Mouse (Mus musculus) kidney, embryonic 14.5 days (tissue): Measurements from ENCODE around the gene Med12l. TPM values are rescaled to one million over a fixed set of nuclear protein-coding genes. Genes with fewer than 3 reads are reported as not detected.

Source experiments
- ATAC-seq: fragments of 200-750 bp; cut with Nextera tagmentation; 2 replicates; pipeline ENCODE4 v1.8.0; 2017; ENCODE audit warnings: moderate number of reproducible peaks, mild to moderate bottlenecking, moderate TSS enrichment, moderate library complexity; ENCODE audit not compliant: low FRiP score, low TSS enrichment
- H3K27ac ChIP-seq: fragments of 300-500 bp; sonication (generic); 2 replicates; pipeline ENCODE4 v1.5.1; 2014; ENCODE audit warnings: low read depth, mild to moderate bottlenecking, low read length, moderate library complexity, mixed read lengths
- H3K27me3 ChIP-seq: fragments of 300-500 bp; sonication (generic); 2 replicates; pipeline ENCODE4 v1.6.1; 2014; ENCODE audit warnings: mild to moderate bottlenecking, low read length; ENCODE audit not compliant: control insufficient read depth, insufficient read depth
- H3K36me3 ChIP-seq: fragments of 300-500 bp; sonication (generic); 2 replicates; pipeline ENCODE4 v1.6.1; 2014; ENCODE audit warnings: low read length, mixed read lengths; ENCODE audit not compliant: control insufficient read depth, insufficient read depth
- H3K4me1 ChIP-seq: fragments of 300-500 bp; sonication (generic); 2 replicates; pipeline ENCODE4 v1.6.1; 2014; ENCODE audit warnings: low read length, mixed read lengths; ENCODE audit not compliant: control insufficient read depth, insufficient read depth
- H3K4me2 ChIP-seq: fragments of 300-500 bp; sonication (generic); replicated peaks from 2 replicates; pipeline ENCODE4 v1.6.1; 2014; ENCODE audit warnings: low read depth, mild to moderate bottlenecking, low read length
- H3K4me3 ChIP-seq: fragments of 300-500 bp; sonication (generic); 2 replicates; pipeline ENCODE4 v1.5.1; 2014; ENCODE audit warnings: mild to moderate bottlenecking, low read length
- H3K9ac ChIP-seq: fragments of 300-500 bp; sonication (generic); 2 replicates; pipeline ENCODE4 v1.6.1; 2014; ENCODE audit warnings: low read depth, mild to moderate bottlenecking, low read length, moderate library complexity
- H3K9me3 ChIP-seq: fragments of 300-500 bp; sonication (generic); 2 replicates; pipeline ENCODE4 v1.6.1; 2016; ENCODE audit warnings: low read length; ENCODE audit not compliant: control insufficient read depth
- WGBS: fragments of 180-500 bp; shearing (Covaris S2); extraction: QIAGEN DNeasy Blood & Tissue Kit; methylation state at CpG from one replicate; pipeline ENCODE4 v1.1.7; 2014; 5-methylcytosine and 5-hydroxymethylcytosine counted together
- polyA plus RNA-seq: library from polyadenylated mRNA; unstranded; fragments of >200 nt; fragmentation: Nextera tagmentation; extraction: Ambion mirVana; gene quantifications from 2 replicates; pipeline ENCODE4 v1.2.1, GENCODE M21; 2014

Med12l gene
- polyA plus RNA-seq, 1 experiment from 2014 or later = 4.1 TPM

DNA sequence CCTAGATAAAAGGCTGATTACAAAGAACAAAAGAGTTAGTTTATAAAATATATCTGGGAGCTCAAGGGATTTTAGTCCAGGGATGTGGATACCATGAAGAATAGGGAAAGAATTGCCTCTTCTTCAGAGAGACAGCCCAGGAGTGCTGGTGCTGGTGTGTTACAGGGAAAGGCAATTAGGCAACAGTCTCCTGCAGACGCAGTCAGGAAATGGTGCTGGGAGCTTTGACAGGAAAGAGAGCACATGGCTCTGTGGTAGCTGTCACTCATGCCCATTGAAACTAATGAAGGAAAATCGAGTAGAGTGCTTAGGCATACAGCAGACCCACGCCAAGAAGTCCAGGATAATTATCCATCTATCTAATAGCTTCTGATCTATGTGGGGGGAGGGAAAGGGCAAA lies 16.3 kb upstream of the Med12l start:
- Histone ChIP-seq H3K36me3 (no peaks in the 10 kb centered on the region), H3K9ac (no peak overlapping the region), H3K4me2 (no peak overlapping the region), H3K27ac (no peak overlapping the region), H3K4me1 (no peaks in the 10 kb centered on the region), H3K9me3 (no peaks in the 10 kb centered on the region), H3K4me3 (no peak overlapping the region), H3K27me3 (0 out of 2 replicates have a peak, but pooled peaks cover 4% of the 10 kb centered on the region)
- ATAC-seq = no peak
- WGBS = 61% methylated on average over 3 of the region's 3 CpGs

DNA sequence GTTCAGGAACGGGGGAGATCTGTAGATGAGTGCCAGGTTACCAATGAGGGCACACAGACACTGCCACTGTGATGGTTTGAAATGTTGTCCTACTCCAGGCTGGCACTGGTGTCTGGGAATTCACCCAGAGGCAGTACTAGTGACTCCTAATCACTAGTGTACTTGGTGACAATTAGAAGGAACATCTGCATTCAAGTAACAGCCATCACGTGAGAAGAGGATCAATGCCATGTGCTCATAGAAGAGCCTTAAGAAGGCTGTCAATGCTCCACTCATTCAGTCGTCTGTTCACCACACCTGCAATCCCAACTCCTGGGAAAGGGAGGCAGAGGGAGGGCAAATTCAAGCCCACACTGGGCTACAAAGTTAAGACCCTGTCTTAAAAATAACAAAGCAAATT lies 15.1 kb upstream of the Med12l start:
- H3K9ac ChIP-seq = no peak overlapping the region
- no peaks in the 10 kb centered on the region for H3K4me1 ChIP-seq
- no peak overlapping the region for H3K4me2 ChIP-seq
- no peak for ATAC-seq
- 69% methylated on average over 3 of the region's 3 CpGs for WGBS
- H3K27ac ChIP-seq = no peak overlapping the region
- H3K9me3 ChIP-seq = no peaks in the 10 kb centered on the region
- H3K36me3 ChIP-seq = no peaks in the 10 kb centered on the region
- 0 out of 2 replicates have a peak, but pooled peaks cover 4% of the 10 kb centered on the region for H3K27me3 ChIP-seq
- no peak overlapping the region for H3K4me3 ChIP-seq

DNA sequence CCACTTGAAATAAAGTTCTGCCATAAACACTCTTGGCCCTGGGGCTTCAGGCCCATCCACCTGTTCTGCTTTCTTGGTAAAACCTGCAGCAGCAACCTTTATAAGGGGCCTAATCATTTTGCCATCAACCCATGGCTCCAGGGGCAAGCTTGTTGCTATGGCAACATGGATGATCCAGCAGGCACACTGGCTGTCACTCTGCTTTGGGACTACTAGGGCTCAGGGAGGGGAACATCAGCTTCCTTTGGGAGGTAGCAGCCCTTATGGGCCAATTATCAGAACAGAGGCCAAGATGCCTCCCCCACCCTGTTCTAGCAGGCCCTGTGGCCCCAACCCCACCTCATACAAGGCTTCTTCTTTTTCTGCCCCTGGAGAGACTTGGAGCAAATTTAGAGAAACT lies 13.5 kb upstream of the Med12l start:
- no peak overlapping the region for H3K9ac ChIP-seq
- no peak for ATAC-seq
- no peak overlapping the region for H3K27ac ChIP-seq
- H3K4me1 ChIP-seq = no peaks in the 10 kb centered on the region
- H3K9me3 ChIP-seq = no peaks in the 10 kb centered on the region
- no peaks in the 10 kb centered on the region for H3K36me3 ChIP-seq
- no peak overlapping the region for H3K4me2 ChIP-seq
- H3K4me3 ChIP-seq = no peak overlapping the region
- H3K27me3 ChIP-seq = no peaks in the 10 kb centered on the region

DNA sequence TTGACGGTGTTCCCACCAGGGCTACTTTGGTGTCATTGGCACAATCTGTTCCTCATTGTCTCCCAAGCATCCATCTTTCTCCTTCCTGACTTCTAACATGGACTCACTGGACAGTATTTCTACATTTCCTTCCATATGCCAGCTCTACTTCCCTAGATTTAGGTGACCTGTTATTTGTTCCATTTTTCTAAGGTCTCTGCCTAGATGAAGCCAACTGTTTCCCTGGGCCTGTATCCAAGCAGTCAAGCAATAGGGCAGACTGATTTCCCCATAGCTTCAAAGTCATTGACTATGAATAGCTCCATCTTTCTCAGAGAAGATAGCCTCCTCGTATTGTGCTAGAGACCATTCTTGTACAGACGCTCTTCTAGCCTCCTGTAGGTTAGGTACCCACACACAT lies 12.0 kb upstream of the Med12l start:
- ATAC-seq = no peak
- WGBS = 90% methylated on average over 3 of the region's 3 CpGs
- Histone ChIP-seq H3K4me1 (no peaks in the 10 kb centered on the region), H3K4me2 (no peak overlapping the region), H3K36me3 (no peaks in the 10 kb centered on the region), H3K4me3 (no peak overlapping the region), H3K9ac (no peak overlapping the region), H3K27ac (no peak overlapping the region), H3K27me3 (no peaks in the 10 kb centered on the region), H3K9me3 (no peaks in the 10 kb centered on the region)

GRCm38 (mm10) chr3:59003756-59004155 lies 1.9 kb upstream of the Med12l start:
- ATAC-seq = no peak
- H3K9me3 ChIP-seq = no peaks in the 10 kb centered on the region
- no peaks in the 10 kb centered on the region for H3K36me3 ChIP-seq
- H3K4me2 ChIP-seq = no peak overlapping the region
- H3K4me1 ChIP-seq = no peaks in the 10 kb centered on the region
- H3K27ac ChIP-seq = no peak overlapping the region
- peaks cover 6% of the 10 kb centered on the region; the same call in 1 of the 2 replicates for H3K27me3 ChIP-seq
- H3K4me3 ChIP-seq = no peak overlapping the region
- 86% methylated on average over 5 of the region's 5 CpGs for whole genome bisulfite sequencing
- no peak overlapping the region for H3K9ac ChIP-seq

DNA sequence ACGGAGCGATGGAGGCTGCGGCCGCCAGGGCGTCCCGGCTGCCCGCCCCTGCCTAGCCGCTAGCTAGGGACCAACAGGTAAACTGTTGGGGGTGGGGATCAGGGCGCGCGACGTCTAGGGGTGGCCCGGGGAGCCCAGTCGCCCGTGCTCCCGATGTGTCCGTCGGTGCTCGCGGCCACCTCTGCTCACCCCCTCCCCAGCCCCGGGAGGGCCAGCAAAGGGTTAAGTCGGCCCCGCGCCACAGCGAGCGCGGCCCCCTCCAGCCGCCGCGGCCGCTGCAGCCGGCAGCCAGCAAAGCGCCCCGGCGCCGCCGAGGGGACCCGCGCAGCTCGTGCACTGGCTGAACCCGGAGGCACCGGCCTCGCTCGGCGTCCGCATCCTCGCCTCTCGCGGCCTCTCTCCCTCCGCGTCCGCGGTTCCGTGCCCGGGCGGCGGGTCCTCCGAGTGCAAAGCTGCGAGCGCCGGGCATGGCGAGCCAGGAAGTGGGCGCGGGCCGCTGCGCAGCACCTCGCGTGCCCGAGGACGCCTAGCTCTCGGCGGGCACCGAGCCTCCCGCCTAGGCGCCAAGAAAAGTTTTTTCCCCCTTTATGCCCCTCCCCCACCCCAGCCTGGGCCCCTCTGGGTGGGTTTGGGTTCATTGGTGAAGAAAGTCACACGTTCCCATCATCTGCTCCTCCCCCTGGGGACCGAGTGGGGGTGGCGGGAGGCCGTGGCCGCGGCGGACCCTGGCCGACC lies 538 bp downstream of the Med12l start:
- Histone ChIP-seq H3K9me3 (no peaks in the 10 kb centered on the region), H3K4me3 (peak overlapping the region; percentile 72), H3K27ac (peak overlapping the region; percentile 85), H3K9ac (peak overlapping the region; percentile 70), H3K27me3 (peaks cover 6% of the 10 kb centered on the region; the same call in 1 of the 2 replicates), H3K36me3 (no peaks in the 10 kb centered on the region), H3K4me1 (no peaks in the 10 kb centered on the region), H3K4me2 (peak overlapping the region; percentile 88)
- WGBS = under 1% methylated on average over 45 of the region's 83 CpGs
- ATAC-seq = peak; percentile 75

DNA sequence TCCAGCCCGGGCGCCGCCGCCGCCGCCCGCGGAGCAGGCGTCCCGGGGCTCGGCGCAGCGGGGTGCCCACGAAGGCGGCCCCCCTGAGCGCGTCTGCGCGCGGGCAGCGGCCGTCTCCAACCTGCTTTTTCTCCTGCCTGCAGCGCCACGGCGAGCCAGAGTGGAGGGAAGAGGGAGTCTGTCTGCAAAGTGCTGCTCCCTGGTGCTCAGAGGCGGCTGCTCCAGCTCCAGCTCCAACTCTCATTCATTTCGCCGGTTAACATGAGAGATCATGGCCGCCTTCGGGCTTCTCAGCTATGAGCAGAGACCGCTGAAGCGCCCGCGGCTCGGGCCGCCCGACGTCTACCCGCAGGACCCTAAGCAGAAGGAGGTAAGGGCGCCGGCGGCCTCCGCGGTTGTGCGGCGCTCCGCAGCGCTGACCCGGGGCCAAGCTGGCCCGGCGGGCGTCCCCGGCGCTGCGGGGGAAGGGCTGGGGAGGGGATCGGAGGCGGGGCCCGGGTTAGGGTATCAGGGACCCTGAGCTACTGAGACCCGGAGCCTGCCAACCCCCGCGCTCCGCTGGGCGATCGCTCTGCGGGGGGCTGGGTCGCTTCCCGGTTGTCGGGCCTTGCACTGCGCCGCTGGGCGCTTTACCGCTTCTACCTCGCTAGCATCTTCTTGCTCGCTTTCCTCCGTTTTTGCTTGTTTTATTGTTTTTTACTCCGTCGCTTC lies 1.3 kb downstream of the Med12l start:
- no peaks in the 10 kb centered on the region for H3K4me1 ChIP-seq
- H3K9me3 ChIP-seq = no peaks in the 10 kb centered on the region
- WGBS = under 1% methylated on average over 69 of the region's 77 CpGs
- no peaks in the 10 kb centered on the region for H3K36me3 ChIP-seq
- H3K9ac ChIP-seq = peak overlapping the region; percentile 70
- peak; percentile 84 for ATAC-seq
- H3K4me2 ChIP-seq = peak overlapping the region; percentile 88
- H3K4me3 ChIP-seq = peak overlapping the region; percentile 72
- peaks cover 6% of the 10 kb centered on the region; the same call in 1 of the 2 replicates for H3K27me3 ChIP-seq
- peak overlapping the region; percentile 85 for H3K27ac ChIP-seq

DNA sequence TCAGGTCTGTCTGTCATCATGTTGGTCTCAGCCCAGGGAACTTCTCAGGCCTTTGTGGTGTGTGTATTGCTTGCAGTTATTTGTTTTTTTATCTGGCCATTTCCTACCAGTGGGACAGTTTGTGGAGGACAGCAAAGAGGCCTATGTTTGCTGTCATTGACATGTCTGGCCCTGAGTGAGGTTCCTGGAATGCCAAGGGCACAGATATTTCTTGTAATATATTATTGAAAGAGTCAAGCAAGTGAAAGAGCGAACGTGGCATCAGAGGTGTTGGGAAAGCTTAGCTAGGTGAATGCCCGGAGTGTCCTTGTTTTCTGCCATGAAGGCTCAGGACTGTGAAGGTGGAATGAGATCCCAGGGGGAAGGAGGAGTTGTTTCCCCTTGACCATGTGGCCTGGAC lies 4.7 kb downstream of the Med12l start:
- Histone ChIP-seq H3K9me3 (no peaks in the 10 kb centered on the region), H3K4me1 (no peaks in the 10 kb centered on the region), H3K9ac (no peak overlapping the region), H3K27me3 (no peaks in the 10 kb centered on the region), H3K36me3 (no peaks in the 10 kb centered on the region), H3K4me3 (no peak overlapping the region), H3K4me2 (no peak overlapping the region), H3K27ac (no peak overlapping the region)
- ATAC-seq = no peak
- 89% methylated on average over 3 of the region's 3 CpGs for WGBS

- ATAC-seq = no peak
- no peak overlapping the region for H3K27ac ChIP-seq
- H3K9ac ChIP-seq = no peak overlapping the region
- 78% methylated on average over 4 of the region's 4 CpGs for WGBS
- H3K4me1 ChIP-seq = no peaks in the 10 kb centered on the region
- no peak overlapping the region for H3K4me2 ChIP-seq
- H3K36me3 ChIP-seq = no peaks in the 10 kb centered on the region
- H3K9me3 ChIP-seq = no peaks in the 10 kb centered on the region
- H3K4me3 ChIP-seq = no peak overlapping the region
- no peaks in the 10 kb centered on the region for H3K27me3 ChIP-seq
Measured at GRCm38 (mm10) chr3:59015698-59016412, 10.2 kb downstream of the Med12l start.
